In the genomic region with DNA sequence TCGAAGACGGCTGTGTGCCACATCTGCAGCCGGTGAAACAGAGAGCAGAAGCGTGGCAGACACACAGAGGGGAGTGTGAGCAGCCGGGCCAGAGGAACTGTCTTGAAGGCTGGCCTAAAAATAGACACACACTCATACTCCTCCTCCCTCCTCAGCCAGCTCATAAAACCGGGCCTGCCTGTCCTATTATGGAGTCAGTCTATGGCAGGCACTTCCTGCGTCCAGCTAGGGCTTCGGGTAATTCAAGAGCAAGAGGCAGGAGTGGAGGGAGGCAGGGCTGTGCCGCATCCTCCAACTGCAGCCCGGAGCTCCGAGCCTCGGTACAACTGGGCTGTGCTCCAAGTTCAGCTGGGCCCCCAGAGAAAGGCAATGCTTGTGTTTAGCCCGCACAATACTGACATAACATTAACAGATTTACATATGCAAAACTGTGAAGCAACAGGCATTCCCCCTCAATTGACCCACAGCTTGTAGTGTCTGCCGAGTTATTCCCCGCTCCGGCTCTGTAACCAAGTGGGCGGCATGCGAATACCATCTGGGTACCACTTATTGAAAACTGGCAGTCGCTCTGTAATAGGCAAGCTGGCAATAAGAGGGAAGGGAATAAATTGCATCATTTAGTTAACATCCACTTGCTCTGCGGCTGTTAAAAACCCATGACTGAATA, we compare ENCODE assay signal across 8 mouse cellular contexts. TPM values are rescaled to one million over a fixed set of nuclear protein-coding genes. Genes with fewer than 3 reads are reported as not detected.
DNase-seq lines count a peak whose midpoint lies in the region; ATAC-seq lines count a peak whose summit lies in the region.

No protein-coding gene starts in this region.

- peaks cover 32% of the 10 kb centered on the region for H3K4me1 ChIP-seq in intestine, embryonic 15.5 days (replicated peaks)
- peaks cover 39% of the 10 kb centered on the region for H3K4me1 ChIP-seq in megakaryocyte, embryonic 14.5 days

- no peaks in the 10 kb centered on the region for H3K9me3 ChIP-seq in intestine, embryonic 15.5 days
- no peaks in the 10 kb centered on the region for H3K9me3 ChIP-seq in megakaryocyte, embryonic 14.5 days

- 17% methylated on average over 20 of the region's 20 CpGs for WGBS in intestine, embryonic 15.5 days

- DNase-seq in adrenal gland, adult (ENCODE audit: inconsistent age in 2 of 2, low spot score in 1 of 2) = peak; percentile 75 to 88
- peak; percentile 80 for DNase-seq in embryo, embryonic 11 days
- peak; percentile 34 to 69 for DNase-seq in gastrocnemius, postnatal 4 days (ENCODE audit: low spot score in 2 of 2)
- DNase-seq in left cerebral cortex, postnatal 10 days (ENCODE audit: extremely low spot score in 1 of 2, low spot score in 2 of 2) = peak; percentile 67 to 74
- DNase-seq in right cerebral cortex, postnatal 14 days = peak; percentile 55
- peak; percentile 74 for DNase-seq in urinary bladder, postnatal 4 days (ENCODE audit: low spot score in 2 of 2)

- peak overlapping the region; percentile 15 for H3K9ac ChIP-seq in intestine, embryonic 15.5 days

- peak; percentile 94 for ATAC-seq in intestine, embryonic 15.5 days

- H3K27me3 ChIP-seq in intestine, embryonic 15.5 days (replicated peaks) = no peaks in the 10 kb centered on the region
- no peaks in the 10 kb centered on the region for H3K27me3 ChIP-seq in megakaryocyte, embryonic 14.5 days (replicated peaks)

- intact Hi-C loops in left cerebral cortex, postnatal 10 days (cut with DNase I) = no loop called here

- no peaks in the 10 kb centered on the region for H3K36me3 ChIP-seq in intestine, embryonic 15.5 days
- H3K36me3 ChIP-seq in megakaryocyte, embryonic 14.5 days (replicated peaks; ENCODE audit: low read length) = peaks cover 22% of the 10 kb centered on the region

- peak overlapping the region; percentile 1; the same call in 1 of the 2 replicates for H3K4me3 ChIP-seq in intestine, embryonic 15.5 days (replicated peaks)
- peak overlapping the region; percentile 89 for H3K4me3 ChIP-seq in megakaryocyte, embryonic 14.5 days (replicated peaks)

- H3K27ac ChIP-seq in intestine, embryonic 15.5 days = peak overlapping the region; percentile 93

- H3K4me2 ChIP-seq in intestine, embryonic 15.5 days (replicated peaks) = peak overlapping the region; percentile 49

RNA-seq across cellular contexts. Expression of a gene that starts 37.2 kb away (rescaled TPM):
- total RNA-seq in gastrocnemius, postnatal 4 days (2021) = 10 to 100 TPM; 47.2 to 50.8 TPM
- 87.2 and 103 TPM in 2 replicates for polyA plus RNA-seq in intestine, embryonic 15.5 days (2015; fragmentation: Nextera tagmentation; extraction: Ambion mirVana)
- 100 to 1,000 TPM; 157 to 161 TPM for total RNA-seq in left cerebral cortex, postnatal 10 days (2021)
- polyA plus RNA-seq in megakaryocyte, embryonic 14.5 days (2012; ENCODE audit: insufficient read depth, low replicate concordance) = 37.5 and 76.1 TPM in 2 replicates

Comparison
In these comparisons a context has a peak if more than half of its experiments do, and no peak if none do; other contexts are left out.
1. Peak in every context shown above with its lines: DNase-seq, ATAC-seq, H3K4me3 ChIP-seq and H3K27ac ChIP-seq.